Mouse (Mus musculus) bone marrow, adult 2 months (tissue): ENCODE measurements around the gene Snn.

ENCODE experiments used
- CTCF ChIP-seq: fragments of 200-500 bp; IDR thresholded peaks from 2 replicates; pipeline ENCODE4 v1.5.1; 2011; ENCODE audit warnings: low read length, control low read depth; ENCODE audit not compliant: control insufficient read depth, insufficient read depth
- POLR2A ChIP-seq: fragments of 200-500 bp; IDR thresholded peaks from 2 replicates; pipeline ENCODE4 v1.6.1; 2011; ENCODE audit warnings: low read depth, mild to moderate bottlenecking, control low read depth, low read length, borderline replicate concordance; ENCODE audit not compliant: control insufficient read depth

- TF ChIP-seq POLR2A: no peak
- no peak for TF ChIP-seq CTCF
Observed at GRCm38 (mm10) chr16:11051134-11051533, 9.6 kb upstream of the Snn start.
